Mouse (Mus musculus): Measurements from ENCODE around the gene Ccdc184. TPM values are rescaled to one million over a fixed set of nuclear protein-coding genes. Genes with fewer than 3 reads are reported as not detected.

Ccdc184 gene
- not detected for total RNA-seq (2022)

DNA sequence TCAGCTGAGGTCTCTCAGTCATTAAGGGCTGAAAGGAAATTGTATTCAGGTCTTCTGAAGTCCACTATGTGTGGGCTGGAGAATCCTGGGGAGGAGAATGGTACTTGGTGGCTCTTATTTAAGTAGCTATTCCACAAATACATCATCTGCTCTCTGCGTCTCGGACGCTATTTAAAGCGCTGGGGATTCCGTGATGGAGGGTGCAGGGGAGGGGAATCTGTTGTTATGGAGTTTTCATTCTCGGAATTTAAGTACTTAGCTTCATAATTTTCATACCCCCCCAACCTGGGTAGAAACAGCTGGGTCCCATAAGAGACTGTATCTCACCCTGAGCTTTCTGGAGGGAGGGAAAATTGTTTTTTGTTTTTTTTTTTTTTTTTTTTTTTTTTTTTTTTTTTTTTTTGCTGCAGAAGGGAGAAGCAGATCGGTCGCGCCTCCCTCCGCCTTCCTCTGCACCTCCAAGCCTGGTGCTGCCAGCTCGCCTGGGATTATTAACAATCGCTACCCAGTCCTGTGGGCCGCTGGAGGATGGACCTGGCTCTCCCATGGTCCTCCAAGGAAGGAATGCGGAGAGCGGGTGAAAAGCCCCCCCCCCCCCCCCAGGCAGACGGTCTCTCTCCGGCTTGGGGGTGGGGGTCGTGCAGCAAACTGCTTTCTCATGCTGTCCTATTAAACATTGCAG lies at the start of gene Ccdc184:
Ccdc184 (plus strand) TSS at position 196 of the 682 bp plus-strand sequence.
- DNase-seq (ENCODE audit: low spot score in 2 of 2) = no peak

DNA sequence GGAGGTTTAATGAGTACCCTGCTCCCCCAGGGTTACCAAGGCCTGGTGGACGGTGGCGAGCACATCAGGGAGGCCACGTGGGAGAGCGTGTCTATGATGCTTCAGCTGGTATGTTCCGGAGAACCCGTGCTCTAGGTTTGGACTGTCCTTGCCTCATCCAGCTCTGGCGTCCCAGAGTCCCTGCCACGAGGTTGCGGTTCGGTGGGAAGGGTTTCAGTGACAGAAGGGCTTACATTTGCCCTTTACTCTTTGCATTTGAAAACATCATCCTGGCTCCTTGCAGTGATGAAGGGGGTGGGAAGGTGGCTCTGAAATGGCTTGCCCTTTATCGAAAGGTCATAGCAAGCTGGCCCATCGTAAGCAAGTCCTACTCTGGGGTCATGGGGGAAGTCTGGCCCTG lies 47.6 kb upstream of the Ccdc184 start:
- DNase-seq (ENCODE audit: low spot score in 2 of 2) = peak; percentile 57 to 80

DNA sequence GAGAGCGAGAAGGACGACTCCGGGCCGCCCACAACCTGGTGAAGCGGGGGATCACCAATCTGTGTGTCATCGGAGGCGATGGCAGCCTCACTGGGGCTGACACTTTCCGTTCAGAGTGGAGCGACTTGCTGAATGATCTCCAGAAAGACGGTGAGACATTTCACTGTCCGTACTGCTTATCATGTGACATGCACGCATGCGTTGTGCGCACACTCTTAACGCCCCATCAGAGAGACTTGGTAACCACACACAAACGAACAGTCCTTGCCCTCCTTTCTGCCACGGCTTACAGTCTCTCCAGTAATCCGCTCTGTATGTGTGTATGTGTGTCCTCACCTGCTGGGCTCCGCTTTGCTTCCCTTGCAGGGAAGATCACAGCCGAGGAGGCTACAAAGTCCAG lies 46.1 kb upstream of the Ccdc184 start:
- no peak for DNase-seq (ENCODE audit: low spot score in 2 of 2)

DNA sequence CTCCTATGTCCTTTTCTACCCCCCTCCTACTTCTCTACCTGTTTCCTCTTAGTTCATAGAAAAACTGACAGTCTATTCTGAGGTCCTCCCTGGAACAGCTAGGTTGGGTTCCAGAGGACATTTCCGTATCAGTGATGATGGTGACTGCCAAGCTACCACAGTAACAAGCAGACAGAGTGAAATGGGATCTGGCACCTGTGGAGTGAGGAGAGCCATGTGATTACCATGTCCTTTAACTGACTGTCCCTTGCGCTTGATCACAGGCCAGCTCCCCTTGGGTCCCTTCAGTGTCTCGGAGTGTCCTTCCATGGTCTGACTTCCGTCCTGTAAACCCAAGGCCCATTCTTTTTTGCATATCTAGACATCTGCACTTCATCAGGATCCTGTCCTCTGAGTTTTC lies 36.0 kb upstream of the Ccdc184 start:
- DNase-seq (ENCODE audit: low spot score in 2 of 2) = peak; percentile 69 to 75

DNA sequence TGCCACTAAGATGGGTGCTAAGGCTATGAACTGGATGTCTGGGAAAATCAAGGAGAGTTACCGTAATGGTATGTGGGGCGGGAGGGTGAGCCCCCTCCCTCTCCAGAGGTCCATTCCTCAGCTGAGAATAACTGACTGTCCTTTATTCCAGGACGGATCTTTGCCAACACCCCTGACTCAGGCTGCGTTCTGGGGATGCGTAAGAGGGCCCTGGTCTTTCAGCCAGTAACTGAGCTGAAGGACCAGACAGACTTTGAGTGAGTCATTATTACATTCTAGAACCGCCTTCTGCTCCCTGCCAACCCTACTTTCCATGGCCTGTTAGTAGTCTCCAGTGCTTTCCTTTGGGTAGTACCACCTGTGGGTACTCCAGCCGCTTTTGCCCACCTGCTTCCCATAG lies 35.5 kb upstream of the Ccdc184 start:
- no peak for DNase-seq (ENCODE audit: low spot score in 2 of 2)

DNA sequence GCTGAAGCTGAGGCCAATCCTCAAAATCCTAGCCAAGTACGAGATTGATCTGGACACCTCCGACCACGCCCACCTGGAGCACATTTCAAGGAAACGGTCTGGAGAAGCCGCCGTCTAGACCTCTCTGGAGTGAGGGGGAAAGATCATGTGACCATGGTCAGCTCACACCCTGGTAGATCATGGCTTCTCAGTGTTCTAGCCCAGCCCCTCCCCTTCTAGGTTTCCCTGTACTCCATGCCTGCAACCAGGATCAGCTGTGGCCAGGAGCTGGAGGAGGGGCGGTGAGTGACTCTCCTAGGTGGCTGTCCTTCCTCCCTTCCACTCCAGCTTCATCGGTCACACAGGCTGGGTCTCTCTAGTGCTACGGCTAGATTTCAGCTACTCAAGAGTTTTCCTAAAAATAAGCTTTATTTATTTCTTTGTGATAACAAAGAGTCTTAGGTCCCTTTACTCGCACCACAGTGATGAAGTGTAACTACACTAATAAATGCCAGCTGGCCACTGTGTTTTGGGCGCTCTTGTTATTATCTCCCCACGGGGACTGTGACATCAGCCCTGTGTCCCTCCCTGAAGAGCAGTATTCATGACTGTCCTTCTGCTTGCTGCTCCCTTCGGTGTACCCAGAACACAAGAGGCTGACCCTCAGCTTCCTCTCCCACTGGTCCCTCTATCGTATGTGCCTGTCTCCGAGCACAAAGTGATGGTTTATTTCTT lies 34.9 kb upstream of the Ccdc184 start:
- no peak for DNase-seq (ENCODE audit: low spot score in 2 of 2)

DNA sequence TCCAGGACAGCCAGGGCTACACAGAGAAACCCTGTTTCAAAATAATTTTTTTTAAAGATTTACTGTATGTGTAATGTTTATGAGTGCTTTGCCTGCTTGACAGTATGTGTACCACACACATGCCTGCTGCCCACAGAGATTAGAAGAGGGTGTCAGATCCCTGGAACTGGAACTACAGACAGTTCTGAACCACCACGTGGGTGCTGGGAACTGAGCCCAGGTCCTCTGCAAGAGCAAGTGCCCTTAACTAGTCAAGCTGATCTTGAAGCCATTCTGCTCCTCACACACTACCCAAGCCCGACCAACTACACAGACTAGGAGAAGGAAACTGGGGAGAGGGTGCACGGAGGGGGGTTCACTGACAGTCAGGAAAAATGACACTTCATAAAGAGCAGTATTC lies 33.5 kb upstream of the Ccdc184 start:
- peak in 1 of 2 experiments; percentile 60 for DNase-seq (ENCODE audit: low spot score in 2 of 2)

DNA sequence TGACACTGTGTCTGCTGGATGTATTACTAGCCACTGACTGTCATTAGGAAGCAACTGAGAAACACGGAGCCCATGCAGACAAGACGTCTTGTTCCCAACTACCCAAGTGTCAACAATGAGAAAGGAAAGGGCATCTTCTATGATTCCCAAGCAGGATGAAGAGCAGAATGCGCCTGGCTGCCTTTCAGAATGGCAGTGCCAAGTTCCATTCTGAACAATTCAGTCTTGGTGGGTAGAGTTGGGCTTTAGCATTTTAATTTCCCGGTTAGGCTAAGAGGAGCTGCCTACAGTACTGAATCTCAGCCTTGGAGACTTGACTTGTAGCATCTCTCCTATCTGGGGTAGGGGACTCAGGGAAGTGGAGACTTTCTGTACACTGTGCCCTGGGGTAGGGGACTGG lies 32.9 kb upstream of the Ccdc184 start:
- no peak for DNase-seq (ENCODE audit: low spot score in 2 of 2)

DNA sequence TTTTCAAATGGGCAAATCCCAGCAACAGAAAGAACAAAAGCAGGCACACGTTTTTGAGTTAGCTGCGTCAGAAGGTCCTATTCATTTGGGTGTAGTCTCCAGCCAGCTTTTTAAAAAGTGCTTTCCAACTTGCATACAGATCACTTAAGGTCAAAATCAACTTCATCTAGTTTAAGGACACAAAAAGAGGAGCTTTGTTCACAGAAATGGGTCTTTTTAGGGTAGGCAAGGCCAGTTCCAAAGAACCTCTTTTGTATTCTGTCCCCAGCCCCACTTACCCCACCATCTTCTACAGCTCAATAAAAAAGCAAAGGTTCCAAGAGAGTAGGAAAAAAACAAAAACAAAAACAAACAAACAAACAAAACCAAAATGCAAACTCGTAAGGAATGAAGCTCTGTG lies 32.3 kb upstream of the Ccdc184 start:
- no peak for DNase-seq (ENCODE audit: low spot score in 2 of 2)

DNA sequence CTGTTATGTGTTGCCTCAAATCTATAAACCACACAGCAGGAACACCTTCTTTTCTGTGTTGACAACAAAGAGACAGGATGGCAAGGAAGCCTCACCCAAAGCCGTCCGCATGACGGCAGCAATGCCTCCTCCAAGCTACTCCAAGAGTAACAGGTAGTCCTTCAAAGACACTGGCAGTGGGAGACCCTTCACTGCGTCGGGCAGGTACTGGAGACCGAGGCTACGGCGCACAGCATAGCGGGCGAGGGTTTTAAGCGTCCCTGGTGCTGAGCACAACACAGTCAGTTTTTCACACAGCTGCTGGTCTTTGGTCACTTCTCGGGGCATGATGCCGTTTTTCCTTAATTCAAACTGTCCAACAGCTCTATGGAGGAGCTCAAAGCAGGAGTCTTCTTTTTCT lies 31.3 kb upstream of the Ccdc184 start:
- no peak for DNase-seq (ENCODE audit: low spot score in 2 of 2)

DNA sequence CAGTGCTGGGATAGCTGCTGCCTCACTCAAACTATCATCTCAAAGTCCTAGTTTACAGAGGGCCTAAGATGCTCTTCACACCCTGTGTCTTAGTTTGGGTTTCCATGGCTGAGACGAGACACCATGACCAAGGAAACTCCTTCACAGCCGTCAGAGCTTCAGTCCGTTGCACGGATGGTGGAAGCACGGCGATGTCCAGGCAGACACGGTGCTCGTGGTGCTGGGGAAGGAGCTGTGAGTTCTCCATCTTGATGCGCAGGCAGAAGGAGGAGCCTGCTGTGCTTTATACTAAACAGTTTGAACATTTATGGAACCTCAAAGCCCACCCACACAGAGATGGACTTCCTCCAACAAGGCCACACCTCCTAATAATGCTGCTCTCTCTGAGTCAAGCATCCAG lies 30.1 kb upstream of the Ccdc184 start:
- no peak for DNase-seq (ENCODE audit: low spot score in 2 of 2)

DNA sequence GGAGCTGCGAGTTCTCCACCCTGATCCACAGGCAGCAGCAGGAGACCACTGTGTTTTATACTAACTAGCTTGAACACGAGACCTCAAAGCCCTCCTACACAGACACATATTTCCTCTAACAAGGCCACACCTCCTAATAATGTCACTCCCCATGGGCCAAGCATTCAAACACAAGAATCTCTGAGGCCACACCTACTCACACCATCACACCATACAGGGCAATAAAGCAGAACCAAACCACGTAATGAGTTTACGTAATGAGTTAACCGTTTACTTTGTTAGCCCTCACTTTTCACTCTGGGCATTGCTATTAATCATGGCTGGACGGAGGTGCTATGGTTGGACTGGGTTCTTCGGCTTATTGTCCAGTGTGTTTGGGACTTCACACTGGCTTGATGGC lies 27.2 kb upstream of the Ccdc184 start:
- no peak for DNase-seq (ENCODE audit: low spot score in 2 of 2)

DNA sequence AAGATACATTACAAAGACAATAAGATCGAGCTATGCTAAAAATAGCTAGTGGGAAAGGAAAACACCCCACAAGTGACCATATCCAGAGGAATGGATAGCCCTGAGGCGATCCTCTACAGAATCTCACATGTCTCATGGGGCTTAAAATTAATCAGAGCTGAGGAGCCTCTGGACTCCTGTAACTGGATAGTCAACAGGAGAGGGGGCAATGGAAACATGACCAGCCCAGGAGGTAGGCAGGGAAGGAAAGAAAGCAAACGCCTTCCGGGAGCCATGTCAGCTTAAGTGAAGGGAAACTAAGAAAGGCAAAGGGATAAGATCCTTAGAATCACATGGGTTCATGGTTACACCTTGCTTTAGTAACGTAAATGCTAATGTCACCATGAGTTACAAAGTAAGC lies 26.1 kb upstream of the Ccdc184 start:
- no peak for DNase-seq (ENCODE audit: low spot score in 2 of 2)

DNA sequence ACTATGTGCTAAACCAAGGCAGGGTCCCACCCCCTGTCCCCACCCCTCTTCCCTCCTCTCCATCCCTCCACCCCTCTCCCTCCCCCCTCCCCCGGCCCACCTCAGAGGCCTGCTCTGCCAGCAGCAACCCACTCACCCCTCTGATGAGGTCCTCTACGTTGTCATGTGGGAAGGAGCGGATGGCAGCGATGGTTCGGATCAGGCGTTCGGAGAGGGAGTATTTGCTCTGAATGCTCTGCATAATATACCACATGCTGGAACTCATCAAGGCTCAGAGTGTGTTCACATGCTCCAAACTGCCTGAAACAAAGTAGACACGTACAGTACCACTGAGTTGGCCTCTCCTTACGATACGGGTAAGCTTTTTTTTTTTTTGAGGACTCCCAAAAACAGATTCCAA lies 24.4 kb upstream of the Ccdc184 start:
- no peak for DNase-seq (ENCODE audit: low spot score in 2 of 2)

DNA sequence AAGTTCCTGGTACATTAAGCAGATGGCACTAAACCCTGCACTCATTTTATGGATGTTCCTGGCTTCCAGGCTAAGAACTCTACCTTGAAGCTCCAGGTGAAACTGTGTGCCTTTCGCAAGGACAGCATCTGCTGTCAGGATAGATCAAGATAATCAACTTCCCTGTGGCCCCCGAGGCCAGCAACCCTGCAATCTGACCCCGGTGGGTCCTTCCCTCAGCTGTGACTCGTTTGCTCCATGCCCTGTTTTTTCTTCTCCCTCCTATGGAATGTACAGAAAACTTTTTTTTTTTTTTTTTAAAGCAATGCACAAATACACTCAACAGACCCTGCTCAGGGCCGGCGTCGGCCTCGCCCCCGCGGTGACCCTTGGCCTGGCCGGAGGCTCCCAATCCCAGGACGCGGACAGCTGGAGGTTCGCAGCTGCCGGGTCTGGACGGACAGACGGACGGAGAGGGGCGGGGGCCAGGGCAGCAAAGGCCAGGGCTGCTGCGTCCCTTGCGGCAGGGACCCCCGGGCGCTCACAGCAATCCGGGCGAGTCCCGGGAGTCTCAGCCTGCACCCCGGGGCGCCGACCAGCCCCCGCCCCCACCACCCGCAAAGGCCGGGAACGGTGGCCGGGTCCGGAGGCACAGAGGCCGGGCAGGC lies 22.0 kb upstream of the Ccdc184 start:
- no peak for DNase-seq (ENCODE audit: low spot score in 2 of 2)

DNA sequence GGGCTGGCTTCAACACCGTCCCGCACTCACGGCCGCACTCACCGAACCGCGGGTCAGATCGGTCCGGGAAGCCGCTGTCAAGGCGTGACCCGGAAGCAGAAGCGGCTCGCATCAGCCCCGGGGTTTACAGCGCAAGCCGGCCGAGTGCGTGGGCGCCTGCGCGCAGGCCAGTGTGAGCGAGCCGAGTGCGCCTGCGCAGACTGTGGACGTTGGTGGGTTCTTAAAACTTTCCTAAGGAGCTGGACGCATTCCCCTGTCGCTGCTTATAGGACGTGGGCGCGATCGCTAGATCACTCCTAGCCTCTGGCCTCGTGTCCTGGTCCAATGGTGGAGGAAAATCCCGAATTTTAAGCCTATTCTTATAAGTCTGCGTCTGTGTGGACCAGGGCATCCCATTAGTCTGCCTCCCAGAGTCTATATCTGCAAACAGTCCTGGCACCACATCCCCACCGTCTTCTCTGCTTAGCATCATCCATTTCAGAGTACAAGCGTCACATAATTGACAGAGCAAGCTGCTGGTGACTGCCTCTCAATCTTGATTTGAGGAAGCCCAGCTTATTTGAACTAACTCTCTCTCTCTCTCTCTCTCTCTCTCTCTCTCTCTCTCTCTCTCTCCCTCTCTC lies 21.3 kb upstream of the Ccdc184 start:
- DNase-seq (ENCODE audit: low spot score in 2 of 2) = peak; percentile 87 to 92

DNA sequence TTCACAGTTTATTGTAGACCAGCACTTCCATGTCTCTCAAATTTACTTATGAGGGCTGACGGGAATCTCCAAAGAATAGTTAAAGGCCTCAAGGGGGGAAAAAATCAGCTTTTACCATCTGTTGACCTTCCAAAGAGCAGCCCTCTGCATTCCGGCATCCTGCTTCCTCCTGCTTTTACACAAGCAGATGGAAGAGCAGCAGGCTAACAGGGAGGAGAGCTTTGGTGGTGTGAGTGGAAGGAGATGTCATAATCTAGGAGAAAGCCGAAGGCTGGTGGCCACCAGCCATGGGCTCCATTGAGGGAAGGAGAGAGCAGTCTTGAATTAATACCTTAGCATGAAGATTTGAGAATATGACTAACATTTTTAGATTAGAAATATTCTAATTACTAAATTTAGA lies 18.6 kb upstream of the Ccdc184 start:
- DNase-seq (ENCODE audit: low spot score in 2 of 2) = no peak

DNA sequence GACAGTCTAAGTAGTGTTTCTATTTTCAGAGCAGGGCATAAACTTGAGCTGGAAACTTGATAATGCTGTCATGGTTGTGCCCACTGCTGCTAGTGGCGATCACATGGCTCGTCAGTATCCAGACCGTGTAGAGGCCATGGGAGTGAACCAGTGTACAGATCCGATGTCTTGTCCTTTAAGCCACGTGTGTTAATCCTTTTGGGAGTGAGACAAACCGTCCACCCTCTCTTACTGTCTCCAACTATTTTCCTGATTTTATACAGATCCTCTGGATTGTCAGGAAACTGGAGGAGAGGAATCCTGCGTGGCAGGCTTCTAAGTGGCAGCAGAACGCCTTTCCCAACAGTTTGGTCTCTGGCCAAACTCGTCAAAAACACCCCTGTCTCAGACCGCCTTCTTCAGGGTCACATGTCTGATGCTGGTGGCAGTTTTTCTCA lies 17.8 kb upstream of the Ccdc184 start:
- peak in 1 of 2 experiments; percentile 73 for DNase-seq (ENCODE audit: low spot score in 2 of 2)

DNA sequence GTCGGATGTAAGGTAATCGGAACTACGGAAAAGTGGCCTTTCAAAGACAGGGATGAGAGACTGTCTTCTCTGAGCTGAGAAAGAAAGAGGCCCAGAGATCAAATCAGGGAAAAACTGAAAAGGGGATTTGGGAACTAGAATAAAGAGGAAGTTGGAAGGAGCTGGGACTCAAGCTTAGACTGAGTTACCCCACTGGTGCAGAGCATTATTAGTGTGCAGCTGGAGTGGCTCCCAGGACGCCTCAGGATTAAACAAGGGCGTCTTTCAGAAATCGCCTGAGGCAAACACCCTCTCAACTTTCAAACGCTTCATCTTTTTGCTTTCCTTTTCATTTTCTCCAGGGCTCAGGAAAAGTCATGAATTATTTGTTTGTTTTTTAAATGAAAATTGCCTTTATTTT lies 14.0 kb upstream of the Ccdc184 start:
- DNase-seq (ENCODE audit: low spot score in 2 of 2) = no peak

DNA sequence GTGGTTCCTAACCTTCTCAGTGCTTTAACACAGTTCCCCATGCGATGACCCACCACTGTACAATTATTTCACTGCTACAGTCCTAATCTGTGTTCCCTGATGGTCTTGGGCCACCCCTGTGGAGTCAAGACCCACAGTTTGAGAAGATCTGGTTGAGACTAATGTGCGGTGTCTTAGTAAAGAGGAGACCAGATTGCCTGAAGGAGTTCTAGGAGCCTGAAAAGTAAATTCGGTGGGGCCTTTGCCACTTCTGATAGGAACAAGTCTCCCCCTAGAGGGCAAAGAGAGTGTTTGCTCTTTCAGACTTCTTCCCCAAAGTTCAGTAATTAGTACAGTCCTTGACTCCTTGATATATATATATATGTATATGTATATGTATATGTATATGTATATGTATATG lies 13.3 kb upstream of the Ccdc184 start:
- no peak for DNase-seq (ENCODE audit: low spot score in 2 of 2)

DNA sequence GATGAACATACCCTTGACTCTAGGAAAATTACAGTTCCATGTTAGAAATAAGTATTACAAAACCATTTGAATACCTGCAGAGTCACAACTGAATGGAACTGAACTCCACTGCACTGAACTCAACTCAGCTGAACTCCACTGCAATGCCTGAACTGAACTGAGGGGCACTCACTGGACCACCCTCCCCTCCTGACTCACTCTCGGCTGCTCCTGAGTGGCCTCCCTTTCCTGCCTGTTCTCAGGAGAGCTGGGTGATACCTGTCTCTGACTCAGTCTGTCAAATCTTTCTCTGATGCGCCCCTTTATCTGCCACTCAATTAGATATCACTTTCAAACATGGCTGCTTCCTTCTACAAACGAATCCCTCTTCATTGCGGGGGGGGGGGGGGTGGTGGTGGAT lies 12.8 kb upstream of the Ccdc184 start:
- DNase-seq (ENCODE audit: low spot score in 2 of 2) = no peak

DNA sequence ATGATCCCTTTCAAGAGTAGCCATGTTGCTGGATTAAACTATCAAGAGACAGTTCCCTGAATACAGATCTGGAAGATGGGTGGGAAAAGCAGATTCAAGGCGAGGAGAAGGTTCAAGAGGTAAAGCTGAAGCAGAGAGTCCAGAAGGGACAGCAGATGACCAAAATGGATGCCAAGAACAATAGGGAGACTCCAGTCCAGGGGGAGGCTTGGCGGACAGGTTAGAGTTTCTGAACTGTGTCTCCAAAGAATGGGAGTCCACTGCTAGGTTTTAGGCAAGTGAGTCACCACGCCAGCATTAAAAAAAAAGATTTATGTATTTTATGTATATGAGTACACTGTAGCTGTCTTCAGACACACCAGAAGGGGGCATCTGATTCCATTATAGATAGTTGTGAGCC lies 12.3 kb upstream of the Ccdc184 start:
- DNase-seq (ENCODE audit: low spot score in 2 of 2) = no peak
